Mouse (Mus musculus): ENCODE data around the gene Rbm34. TPM values are rescaled to one million over a fixed set of nuclear protein-coding genes. Genes with fewer than 3 reads are reported as not detected.
A peak's percentile ranks its signal among the peaks of the same experiment; 100 is the strongest.

Rbm34 gene
- polyA plus RNA-seq, 1 experiment = 55.0 TPM

DNA sequence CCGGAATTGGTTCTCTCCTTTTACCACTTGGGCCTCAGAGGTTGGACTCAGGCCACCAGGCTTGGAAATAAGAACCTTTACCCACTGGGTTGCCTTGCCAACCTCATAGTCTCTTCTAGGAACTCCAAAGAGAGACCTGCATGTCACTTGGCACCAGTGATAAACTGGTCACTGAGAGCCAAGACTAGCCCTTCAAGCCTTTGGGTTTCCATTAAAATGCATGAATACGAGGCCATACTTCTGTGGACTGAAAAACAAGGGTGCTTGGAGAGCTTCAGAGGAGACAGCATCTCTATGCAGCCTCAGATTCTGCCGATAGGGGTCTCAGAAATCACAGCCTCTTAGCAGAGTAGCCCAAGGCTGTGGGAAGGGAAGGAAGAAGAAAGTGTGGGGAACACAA lies 63.5 kb downstream of the Rbm34 start:
- Histone ChIP-seq H3K9me3 (replicated peaks; ENCODE audit: control insufficient read depth, insufficient read depth, low read length, poor library complexity, severe bottlenecking) (no peaks in the 10 kb centered on the region), H3K4me1 (ENCODE audit: control insufficient read depth, insufficient read depth, low read length) (no peaks in the 10 kb centered on the region), H3K4me3 (ENCODE audit: low read depth, low read length) (no peak overlapping the region), H3K27ac (ENCODE audit: insufficient read depth, low read length) (no peak overlapping the region), H3K36me3 (ENCODE audit: control insufficient read depth, insufficient read depth, low read length, poor library complexity, severe bottlenecking) (no peaks in the 10 kb centered on the region), H3K27me3 (ENCODE audit: control insufficient read depth, insufficient read depth, low read length, poor library complexity, severe bottlenecking) (no peaks in the 10 kb centered on the region), H3K9ac (ENCODE audit: low read depth, poor library complexity, severe bottlenecking) (no peak overlapping the region)
- no peak for TF ChIP-seq POLR2A (IDR thresholded peaks at IDR 0.05; ENCODE audit: insufficient read depth, low read length)
- no peak for TF ChIP-seq CTCF (IDR thresholded peaks at IDR 0.05; ENCODE audit: low read depth, low read length)
- TF ChIP-seq EP300 (IDR thresholded peaks at IDR 0.05; ENCODE audit: insufficient read depth, low read depth, low read length) = no peak

DNA sequence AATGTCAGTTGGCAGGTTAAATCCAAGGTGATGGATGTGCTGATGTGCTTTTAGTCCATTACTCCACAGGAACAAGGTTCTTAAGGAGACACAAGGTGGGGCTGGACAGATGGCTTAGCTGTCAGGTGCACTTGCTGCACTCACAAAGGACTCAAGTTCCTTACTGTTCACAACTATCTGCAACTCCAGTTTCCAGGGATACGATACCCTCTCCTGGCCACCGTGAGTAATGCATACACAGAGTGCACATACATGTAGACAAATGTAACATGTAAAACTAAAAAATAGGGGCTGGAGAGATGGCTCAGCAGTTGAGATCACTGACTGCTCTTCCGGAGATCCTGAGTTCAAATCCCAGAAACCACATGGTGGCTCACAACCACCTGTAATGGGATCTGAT lies 65.5 kb downstream of the Rbm34 start:
- no peaks in the 10 kb centered on the region for H3K36me3 ChIP-seq (ENCODE audit: control insufficient read depth, insufficient read depth, low read length, poor library complexity, severe bottlenecking)
- H3K4me3 ChIP-seq (ENCODE audit: low read depth, low read length) = no peak overlapping the region
- no peaks in the 10 kb centered on the region for H3K9me3 ChIP-seq (replicated peaks; ENCODE audit: control insufficient read depth, insufficient read depth, low read length, poor library complexity, severe bottlenecking)
- H3K4me1 ChIP-seq (ENCODE audit: control insufficient read depth, insufficient read depth, low read length) = peaks cover 3% of the 10 kb centered on the region
- TF ChIP-seq POLR2A (IDR thresholded peaks at IDR 0.05; ENCODE audit: insufficient read depth, low read length) (no peak), CTCF (IDR thresholded peaks at IDR 0.05; ENCODE audit: low read depth, low read length) (peak; percentile 10)
- H3K27ac ChIP-seq (ENCODE audit: insufficient read depth, low read length) = no peak overlapping the region
- no peaks in the 10 kb centered on the region for H3K27me3 ChIP-seq (ENCODE audit: control insufficient read depth, insufficient read depth, low read length, poor library complexity, severe bottlenecking)
- no peak overlapping the region for H3K9ac ChIP-seq (ENCODE audit: low read depth, poor library complexity, severe bottlenecking)

DNA sequence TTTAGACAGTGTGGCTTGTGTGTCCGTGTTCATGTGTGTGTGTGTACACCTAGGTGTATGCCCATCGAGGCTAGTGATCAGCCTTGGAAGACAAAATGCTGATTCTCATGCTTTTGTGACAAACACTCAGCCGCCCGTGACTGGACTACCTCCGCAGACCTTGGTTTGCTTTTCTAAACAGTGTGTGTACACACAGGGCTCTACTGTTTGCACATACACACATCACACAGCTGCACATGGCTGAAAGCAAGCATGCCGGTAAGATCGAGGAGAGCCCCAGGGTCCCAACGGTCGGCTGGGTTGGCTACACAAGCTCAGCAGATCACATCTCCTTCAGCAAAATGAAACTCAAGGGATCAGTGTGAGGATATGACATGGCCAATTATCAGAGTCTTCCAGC lies 66.9 kb downstream of the Rbm34 start:
- H3K27me3 ChIP-seq (ENCODE audit: control insufficient read depth, insufficient read depth, low read length, poor library complexity, severe bottlenecking) = no peaks in the 10 kb centered on the region
- no peaks in the 10 kb centered on the region for H3K9me3 ChIP-seq (replicated peaks; ENCODE audit: control insufficient read depth, insufficient read depth, low read length, poor library complexity, severe bottlenecking)
- no peak overlapping the region for H3K4me3 ChIP-seq (ENCODE audit: low read depth, low read length)
- no peak overlapping the region for H3K27ac ChIP-seq (ENCODE audit: insufficient read depth, low read length)
- H3K9ac ChIP-seq (ENCODE audit: low read depth, poor library complexity, severe bottlenecking) = no peak overlapping the region
- H3K36me3 ChIP-seq (ENCODE audit: control insufficient read depth, insufficient read depth, low read length, poor library complexity, severe bottlenecking) = no peaks in the 10 kb centered on the region
- H3K4me1 ChIP-seq (ENCODE audit: control insufficient read depth, insufficient read depth, low read length) = peaks cover 3% of the 10 kb centered on the region
- TF ChIP-seq EP300 (IDR thresholded peaks at IDR 0.05; ENCODE audit: insufficient read depth, low read depth, low read length) (no peak), CTCF (IDR thresholded peaks at IDR 0.05; ENCODE audit: low read depth, low read length) (no peak), POLR2A (IDR thresholded peaks at IDR 0.05; ENCODE audit: insufficient read depth, low read length) (no peak)

DNA sequence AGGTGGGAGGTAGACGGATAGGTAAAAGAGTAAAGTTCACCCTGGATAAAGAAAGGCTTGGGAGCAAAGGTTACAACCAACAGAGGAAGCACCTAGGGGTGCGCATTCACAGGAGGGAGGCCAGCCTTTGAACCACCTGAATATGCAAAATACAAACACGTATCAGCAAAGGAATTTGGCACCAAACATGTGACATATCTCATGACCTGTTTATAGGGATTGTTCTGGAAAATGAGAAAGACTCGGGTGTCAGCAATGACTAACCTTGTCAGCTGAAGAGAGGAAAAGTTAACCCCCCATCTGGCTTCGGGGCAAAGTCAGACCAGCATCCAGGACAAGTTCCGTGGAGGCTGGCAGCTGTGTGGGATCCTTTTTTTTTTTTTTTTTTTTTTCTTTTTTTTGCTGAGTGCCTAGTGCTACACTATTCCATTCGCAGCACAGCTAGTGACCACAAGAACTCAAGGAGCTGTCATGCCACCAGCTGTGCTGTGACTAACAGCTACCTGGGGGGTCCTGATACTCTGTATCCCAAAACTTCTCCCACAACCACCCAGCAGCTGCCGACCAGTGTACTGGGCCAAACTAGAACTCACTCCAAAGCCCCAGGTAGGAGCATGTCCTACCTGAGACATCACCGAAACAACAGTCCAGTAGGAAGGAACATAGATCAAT lies 67.5 kb downstream of the Rbm34 start:
- Histone ChIP-seq H3K4me1 (ENCODE audit: control insufficient read depth, insufficient read depth, low read length) (peaks cover 3% of the 10 kb centered on the region), H3K4me3 (ENCODE audit: low read depth, low read length) (no peak overlapping the region), H3K9me3 (replicated peaks; ENCODE audit: control insufficient read depth, insufficient read depth, low read length, poor library complexity, severe bottlenecking) (no peaks in the 10 kb centered on the region), H3K27ac (ENCODE audit: insufficient read depth, low read length) (no peak overlapping the region), H3K27me3 (ENCODE audit: control insufficient read depth, insufficient read depth, low read length, poor library complexity, severe bottlenecking) (no peaks in the 10 kb centered on the region), H3K36me3 (ENCODE audit: control insufficient read depth, insufficient read depth, low read length, poor library complexity, severe bottlenecking) (no peaks in the 10 kb centered on the region), H3K9ac (ENCODE audit: low read depth, poor library complexity, severe bottlenecking) (no peak overlapping the region)
- TF ChIP-seq CTCF (IDR thresholded peaks at IDR 0.05; ENCODE audit: low read depth, low read length) (no peak), POLR2A (IDR thresholded peaks at IDR 0.05; ENCODE audit: insufficient read depth, low read length) (no peak), EP300 (IDR thresholded peaks at IDR 0.05; ENCODE audit: insufficient read depth, low read depth, low read length) (no peak)

DNA sequence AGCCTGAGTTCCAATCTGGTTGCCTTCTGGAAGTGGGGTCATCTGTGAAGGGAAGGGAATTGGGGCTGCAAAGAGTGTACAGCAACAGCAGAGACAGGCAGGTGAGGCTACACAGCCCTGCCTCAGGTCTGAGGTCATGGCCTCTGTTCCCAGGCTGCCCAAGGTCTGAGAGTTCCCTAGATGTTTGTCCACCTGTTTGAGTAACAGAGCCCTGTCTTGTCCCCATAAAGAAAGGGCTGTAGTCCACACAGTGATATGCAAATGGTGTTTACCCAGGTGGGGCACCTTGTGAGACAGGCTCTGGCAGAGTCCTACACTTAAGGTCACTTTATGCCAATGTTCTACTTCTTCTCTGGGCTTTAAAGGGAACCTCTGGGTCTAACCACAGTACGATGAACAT lies 69.3 kb downstream of the Rbm34 start:
- Histone ChIP-seq H3K36me3 (ENCODE audit: control insufficient read depth, insufficient read depth, low read length, poor library complexity, severe bottlenecking) (no peaks in the 10 kb centered on the region), H3K9me3 (replicated peaks; ENCODE audit: control insufficient read depth, insufficient read depth, low read length, poor library complexity, severe bottlenecking) (no peaks in the 10 kb centered on the region), H3K27me3 (ENCODE audit: control insufficient read depth, insufficient read depth, low read length, poor library complexity, severe bottlenecking) (no peaks in the 10 kb centered on the region), H3K27ac (ENCODE audit: insufficient read depth, low read length) (no peak overlapping the region), H3K4me1 (ENCODE audit: control insufficient read depth, insufficient read depth, low read length) (peaks cover 3% of the 10 kb centered on the region), H3K9ac (ENCODE audit: low read depth, poor library complexity, severe bottlenecking) (no peak overlapping the region), H3K4me3 (ENCODE audit: low read depth, low read length) (no peak overlapping the region)
- TF ChIP-seq POLR2A (IDR thresholded peaks at IDR 0.05; ENCODE audit: insufficient read depth, low read length) (no peak), EP300 (IDR thresholded peaks at IDR 0.05; ENCODE audit: insufficient read depth, low read depth, low read length) (peak; percentile 57; the same call in 1 of the 2 replicates)

DNA sequence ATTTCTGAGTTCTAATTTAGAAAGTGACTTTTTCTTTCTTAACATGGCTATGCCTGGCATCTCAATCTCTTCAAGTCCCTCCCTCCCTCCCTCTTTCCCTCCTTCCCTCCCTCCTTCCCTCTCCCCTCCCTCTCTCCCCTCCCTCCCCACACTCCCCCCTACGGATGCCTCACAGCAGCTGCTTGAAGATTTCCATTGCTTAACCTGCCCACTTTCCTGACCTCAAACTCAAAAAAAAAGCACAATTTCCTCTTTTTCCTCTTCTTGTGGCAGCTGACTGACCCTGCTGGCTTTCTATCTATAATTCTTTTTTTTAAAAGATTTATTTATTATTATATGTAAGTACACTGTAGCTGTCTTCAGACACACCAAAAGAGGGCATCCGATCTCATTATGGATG lies 69.8 kb downstream of the Rbm34 start:
- peaks cover 3% of the 10 kb centered on the region for H3K4me1 ChIP-seq (ENCODE audit: control insufficient read depth, insufficient read depth, low read length)
- H3K27ac ChIP-seq (ENCODE audit: insufficient read depth, low read length) = no peak overlapping the region
- H3K27me3 ChIP-seq (ENCODE audit: control insufficient read depth, insufficient read depth, low read length, poor library complexity, severe bottlenecking) = no peaks in the 10 kb centered on the region
- H3K4me3 ChIP-seq (ENCODE audit: low read depth, low read length) = no peak overlapping the region
- no peak overlapping the region for H3K9ac ChIP-seq (ENCODE audit: low read depth, poor library complexity, severe bottlenecking)
- H3K9me3 ChIP-seq (replicated peaks; ENCODE audit: control insufficient read depth, insufficient read depth, low read length, poor library complexity, severe bottlenecking) = no peaks in the 10 kb centered on the region
- H3K36me3 ChIP-seq (ENCODE audit: control insufficient read depth, insufficient read depth, low read length, poor library complexity, severe bottlenecking) = no peaks in the 10 kb centered on the region
- TF ChIP-seq EP300 (IDR thresholded peaks at IDR 0.05; ENCODE audit: insufficient read depth, low read depth, low read length) (no peak), POLR2A (IDR thresholded peaks at IDR 0.05; ENCODE audit: insufficient read depth, low read length) (no peak), CTCF (IDR thresholded peaks at IDR 0.05; ENCODE audit: low read depth, low read length) (no peak)

Other genes starting within 250 kb of the Rbm34 start
- gene Tomm20, start 25.2 kb downstream of the Rbm34 start, polyA plus RNA-seq (2011; ENCODE audit: insufficient read depth, insufficient read length, low read depth, missing spikeins) = 642 and 659 TPM in 2 replicates
- gene Pard3, start 92.8 kb upstream of the Rbm34 start, polyA plus RNA-seq (2011; ENCODE audit: insufficient read depth, insufficient read length, low read depth, missing spikeins) = 33.8 and 38.0 TPM in 2 replicates

Data from ES-Bruce4 (cell line).